Mouse (Mus musculus) embryonic facial prominence, embryonic 14.5 days (tissue): Measurements from ENCODE around the gene 9030025P20Rik. TPM values are rescaled to one million over a fixed set of nuclear protein-coding genes. Genes with fewer than 3 reads are reported as not detected.
A peak's percentile ranks its signal among the peaks of the same experiment; 100 is the strongest.
"Not testable (repeated sequence)": the region's sequence is repeated elsewhere in the genome, so short reads cannot be mapped to it uniquely, and the experiment has no call there.

ENCODE experiments used
- ATAC-seq: fragments of 200-750 bp; cut with Nextera tagmentation; 2 replicates; pipeline ENCODE4 v1.8.0; 2017; ENCODE audit warnings: low read depth, moderate number of reproducible peaks, moderate TSS enrichment
- DNase-seq: peaks from one replicate; pipeline ENCODE4 v3.0.0-alpha.2; 2015; ENCODE audit warnings: low spot score
- H3K27ac ChIP-seq: fragments of 300-500 bp; sonication (generic); replicated peaks from 2 replicates; pipeline ENCODE4 v1.5.1; 2014; ENCODE audit warnings: low read depth, mild to moderate bottlenecking, low read length, moderate library complexity
- H3K27me3 ChIP-seq: fragments of 300-500 bp; sonication (generic); replicated peaks from 2 replicates; pipeline ENCODE4 v1.6.1; 2014; ENCODE audit warnings: low read length; ENCODE audit not compliant: control insufficient read depth, insufficient read depth
- H3K36me3 ChIP-seq: fragments of 300-500 bp; sonication (generic); 2 replicates; pipeline ENCODE4 v1.6.1; 2014; ENCODE audit warnings: low read length, mixed read lengths; ENCODE audit not compliant: control insufficient read depth, insufficient read depth
- H3K4me1 ChIP-seq: fragments of 300-500 bp; sonication (generic); 2 replicates; pipeline ENCODE4 v1.6.1; 2014; ENCODE audit warnings: antibody characterized with exemption, low read length; ENCODE audit not compliant: control insufficient read depth, insufficient read depth
- H3K4me2 ChIP-seq: fragments of 300-500 bp; sonication (generic); 2 replicates; pipeline ENCODE4 v1.6.1; 2014; ENCODE audit warnings: low read depth, mild to moderate bottlenecking, low read length, moderate library complexity, mixed read lengths
- H3K4me3 ChIP-seq: fragments of 300-500 bp; sonication (generic); 2 replicates; pipeline ENCODE4 v1.5.1; 2014; ENCODE audit warnings: low read depth, mild to moderate bottlenecking, low read length
- H3K9ac ChIP-seq: fragments of 300-500 bp; sonication (generic); 2 replicates; pipeline ENCODE4 v1.6.1; 2014; ENCODE audit warnings: low read depth, mild to moderate bottlenecking, low read length, moderate library complexity, mixed read lengths
- H3K9me3 ChIP-seq: fragments of 300-500 bp; sonication (generic); 2 replicates; pipeline ENCODE4 v1.6.1; 2016; ENCODE audit warnings: low read length; ENCODE audit not compliant: control insufficient read depth
- WGBS: fragments of 180-500 bp; shearing (Covaris S2); extraction: QIAGEN DNeasy Blood & Tissue Kit; methylation state at CpG from one replicate; pipeline ENCODE4 v1.1.7; 2014; 5-methylcytosine and 5-hydroxymethylcytosine counted together
- polyA plus RNA-seq: library from polyadenylated mRNA; unstranded; fragments of >200 nt; fragmentation: Nextera tagmentation; extraction: Ambion mirVana; gene quantifications from 2 replicates; pipeline ENCODE4 v1.2.1, GENCODE M21; 2014

Gene 9030025P20Rik
- polyA plus RNA-seq, 1 experiment from 2014 or later, result 5.3 TPM

GRCm38 (mm10) chr17:15009088-15009487, 30.8 kb downstream of the 9030025P20Rik start:
- not testable (repeated sequence) for H3K27me3 ChIP-seq, DNase-seq, ATAC-seq, H3K4me3 ChIP-seq, H3K4me2 ChIP-seq, H3K4me1 ChIP-seq, H3K27ac ChIP-seq, H3K9ac ChIP-seq, H3K36me3 ChIP-seq, H3K9me3 ChIP-seq
- WGBS, result no CpG with 5 or more reads among the region's 3 CpGs

DNA sequence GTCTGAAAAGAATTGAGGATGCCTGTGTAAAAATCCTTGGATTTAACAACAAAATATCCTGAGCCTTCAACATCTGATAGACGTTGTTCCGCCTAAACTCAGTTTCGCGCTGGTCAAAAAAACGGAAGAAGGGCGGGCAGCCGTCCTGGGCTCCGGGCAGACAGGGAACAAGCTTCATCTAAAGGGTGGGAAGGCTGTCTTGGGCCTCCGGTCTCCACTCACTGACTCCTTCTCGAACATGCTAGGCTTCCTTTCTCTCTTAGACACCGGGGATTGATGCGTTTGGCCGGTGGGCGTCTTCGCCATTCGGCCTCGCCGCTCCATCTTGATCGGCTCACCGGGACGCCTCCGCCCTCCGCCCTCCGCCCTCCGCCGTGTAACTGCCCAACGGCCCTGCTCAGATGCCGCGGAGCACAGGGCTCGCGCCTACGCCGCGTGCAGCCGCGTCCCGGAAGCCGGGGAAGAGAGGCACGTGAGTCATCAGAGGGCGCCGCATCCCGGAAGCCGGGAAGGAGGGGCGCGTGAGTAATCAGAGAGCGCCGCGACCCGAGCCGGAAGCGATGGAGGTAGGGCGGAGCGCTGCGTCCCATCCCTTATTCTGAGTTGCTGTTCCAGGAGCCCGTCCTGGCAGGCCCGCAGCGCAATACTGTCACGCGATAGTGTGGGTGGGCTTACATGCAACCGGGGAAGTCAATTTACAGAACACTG, 31.6 kb downstream of the 9030025P20Rik start, which contains the start of gene Gm3435:
Gene Gm3435 (plus strand): TSS at position 471 of the 708 bp plus-strand sequence.
- not testable (repeated sequence) for H3K27ac ChIP-seq, H3K4me3 ChIP-seq, DNase-seq, H3K4me2 ChIP-seq, H3K36me3 ChIP-seq, H3K9me3 ChIP-seq, H3K4me1 ChIP-seq, H3K9ac ChIP-seq, H3K27me3 ChIP-seq
- no CpG with 5 or more reads among the region's 60 CpGs for WGBS
- ATAC-seq, result peak; percentile 98

DNA sequence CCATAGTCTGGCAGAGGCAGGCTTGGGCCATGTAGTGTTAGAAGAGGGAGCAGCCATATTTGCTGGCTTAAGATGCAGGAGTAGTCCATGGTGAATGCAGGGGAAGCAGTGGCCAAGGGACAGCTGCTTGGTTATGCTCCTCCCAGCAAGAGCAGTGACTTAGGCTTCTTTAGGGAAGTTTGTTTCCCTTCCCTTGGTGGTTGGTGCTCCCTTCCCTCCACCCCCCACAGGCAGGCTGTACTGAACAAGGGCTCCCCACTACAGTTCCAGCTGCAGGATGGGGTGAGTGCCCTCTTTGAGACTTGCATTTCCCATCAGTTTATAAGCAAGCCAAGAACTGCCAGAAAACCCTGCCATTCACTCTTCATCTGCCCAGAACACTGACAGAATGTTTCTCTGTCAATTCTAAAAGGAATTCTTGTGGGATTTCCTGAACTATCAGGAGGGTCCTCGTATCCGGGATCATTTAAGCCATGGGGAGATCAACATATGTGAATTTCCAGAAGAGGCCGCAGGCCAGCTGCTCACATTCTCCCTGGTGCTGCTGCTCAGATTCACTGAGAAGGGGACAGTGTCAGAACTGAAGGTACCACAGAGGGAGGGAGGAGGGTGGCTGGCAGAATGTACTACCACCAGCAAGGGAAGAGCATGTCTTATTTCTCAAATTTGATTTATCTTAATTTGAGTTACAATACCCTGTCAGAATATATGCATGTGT, 43.4 kb downstream of the 9030025P20Rik start:
- not testable (repeated sequence) for DNase-seq, H3K4me3 ChIP-seq, H3K9ac ChIP-seq, H3K4me1 ChIP-seq, H3K27me3 ChIP-seq, H3K4me2 ChIP-seq, H3K36me3 ChIP-seq, H3K27ac ChIP-seq, H3K9me3 ChIP-seq, ATAC-seq
- WGBS, result 69% methylated on average over 3 of the region's 3 CpGs

DNA sequence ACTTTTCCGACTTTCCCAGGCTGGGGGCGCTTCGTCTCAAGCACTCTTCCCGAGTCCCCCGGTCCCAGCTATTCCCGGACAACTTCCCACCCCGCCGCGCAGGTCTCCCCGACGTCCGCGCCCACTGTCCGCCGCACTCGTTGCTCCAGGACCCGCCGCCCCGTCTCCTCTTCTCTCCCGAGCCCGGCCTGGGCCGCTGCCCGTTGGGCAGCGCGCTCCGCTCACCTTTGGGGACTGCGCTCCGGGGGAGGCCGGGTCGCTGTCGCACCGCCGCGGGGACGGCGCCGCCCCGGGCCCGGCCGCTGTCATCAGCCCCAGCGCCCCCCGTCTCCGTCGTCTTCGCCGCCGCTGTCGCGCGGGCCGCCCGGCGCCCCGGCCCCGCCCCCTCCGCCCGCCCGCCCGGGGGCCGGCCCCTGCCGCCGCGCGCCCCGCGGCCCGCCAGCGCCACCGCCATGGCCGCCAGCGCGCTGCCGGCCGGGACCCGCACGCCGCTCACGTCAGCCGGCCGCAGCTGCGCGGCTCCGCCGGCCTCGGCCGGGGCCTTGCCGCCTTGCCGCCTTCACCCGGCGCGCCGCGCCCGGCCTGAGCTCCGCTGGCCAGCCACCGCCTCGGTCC, 45.7 kb downstream of the 9030025P20Rik start:
- not testable (repeated sequence) for H3K9ac ChIP-seq, DNase-seq, H3K4me2 ChIP-seq, H3K27ac ChIP-seq, H3K9me3 ChIP-seq, H3K4me3 ChIP-seq, H3K36me3 ChIP-seq, H3K27me3 ChIP-seq, H3K4me1 ChIP-seq
- peak; percentile 79 for ATAC-seq
- WGBS, result no CpG with 5 or more reads among the region's 97 CpGs

GRCm38 (mm10) chr17:15024502-15025193, 46.4 kb downstream of the 9030025P20Rik start:
- H3K27ac ChIP-seq, H3K4me3 ChIP-seq, H3K36me3 ChIP-seq, DNase-seq, H3K9ac ChIP-seq, H3K4me2 ChIP-seq, H3K9me3 ChIP-seq, H3K27me3 ChIP-seq, H3K4me1 ChIP-seq: not testable (repeated sequence)
- peak; percentile 91 for ATAC-seq
- WGBS, result no CpG with 5 or more reads among the region's 48 CpGs

DNA sequence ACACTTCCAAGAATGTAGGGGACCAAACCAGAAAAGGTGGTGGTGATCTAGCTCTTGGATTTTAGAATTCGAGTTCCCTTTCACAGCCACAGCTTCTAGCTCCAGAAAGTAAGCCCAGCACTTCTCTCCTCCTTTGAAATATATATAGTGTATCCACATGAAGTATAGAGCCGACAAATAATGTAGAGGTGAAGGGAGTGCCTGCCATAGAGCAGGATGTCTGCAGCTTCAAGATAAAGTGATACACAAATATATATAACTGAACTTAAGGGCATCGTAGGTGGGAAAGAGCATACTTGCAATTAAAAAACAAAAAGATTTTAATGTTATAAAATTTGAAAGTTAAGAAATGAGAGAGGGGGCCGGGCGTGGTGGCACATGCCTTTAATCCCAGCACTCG, 47.2 kb downstream of the 9030025P20Rik start:
- ATAC-seq, DNase-seq, H3K36me3 ChIP-seq, H3K27me3 ChIP-seq, H3K9me3 ChIP-seq, H3K4me2 ChIP-seq, H3K4me3 ChIP-seq, H3K27ac ChIP-seq, H3K4me1 ChIP-seq, H3K9ac ChIP-seq: not testable (repeated sequence)
- no CpG with 5 or more reads among the region's 6 CpGs for WGBS

DNA sequence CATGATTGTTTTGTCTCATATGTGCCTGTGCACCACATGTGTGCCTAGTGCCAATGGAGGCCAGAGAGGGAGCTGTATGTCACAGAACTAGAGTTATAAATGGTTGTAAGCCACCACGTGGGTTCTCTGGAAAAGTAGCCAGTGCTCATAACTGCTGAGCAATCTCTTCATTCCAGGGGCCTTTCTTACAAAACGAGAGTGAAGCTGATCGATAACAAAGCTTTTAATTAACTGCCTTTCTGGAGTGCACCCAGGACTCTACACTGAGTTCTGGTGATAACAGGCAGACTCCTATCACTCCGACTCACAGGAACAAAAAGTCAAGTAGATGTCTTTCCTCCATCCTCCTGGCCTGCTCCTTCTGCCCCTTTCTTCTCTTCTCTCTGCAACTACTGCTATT, 53.1 kb downstream of the 9030025P20Rik start:
- not testable (repeated sequence) for H3K27ac ChIP-seq, H3K4me1 ChIP-seq, H3K36me3 ChIP-seq, H3K4me2 ChIP-seq, H3K27me3 ChIP-seq, ATAC-seq, H3K9ac ChIP-seq, H3K4me3 ChIP-seq, H3K9me3 ChIP-seq, DNase-seq
- no CpG with 5 or more reads among the region's 4 CpGs for WGBS

DNA sequence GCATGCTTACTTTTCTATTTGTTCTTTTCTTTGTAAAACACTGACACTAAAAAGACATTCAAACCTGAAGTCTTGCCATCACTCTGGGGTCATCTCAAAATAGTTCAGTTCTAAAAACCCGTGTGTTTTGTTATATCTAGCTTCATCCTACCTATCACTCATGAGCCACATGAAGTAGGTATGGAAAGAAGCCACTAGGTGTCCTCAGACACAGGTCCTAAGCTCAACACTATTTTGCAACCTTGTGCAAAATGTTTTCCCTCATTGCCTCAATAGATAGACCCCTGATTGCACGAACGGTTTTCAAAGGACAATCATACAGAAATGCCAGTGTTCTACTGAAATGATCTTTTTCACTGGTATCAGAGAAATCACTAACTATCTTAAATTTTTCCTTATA, 62.2 kb downstream of the 9030025P20Rik start:
- H3K4me2 ChIP-seq, H3K36me3 ChIP-seq, H3K9ac ChIP-seq, H3K27ac ChIP-seq, H3K4me1 ChIP-seq, ATAC-seq, H3K27me3 ChIP-seq, H3K9me3 ChIP-seq, H3K4me3 ChIP-seq, DNase-seq: not testable (repeated sequence)
- no CpG with 5 or more reads among the region's 3 CpGs for whole genome bisulfite sequencing
